Mouse (Mus musculus) gastrocnemius, postnatal 36 days (tissue): ENCODE measurements at regions not wholly inside any gene's neighbourhood (a gene's known extent, or its start where the extent isn't known, plus 50 kb on each side); places are given as distances from the start of the nearest gene placed in this dataset.

Experiments
- DNase-seq, 2 experiments: peaks; one replicate each; pipeline ENCODE4 v3.0.0; 2022
- intact Hi-C: fragments of 180-260 bp; cut with DNase I; formaldehyde crosslinking; loops from one replicate; pipeline ENCODE4 v1.15.1; 2025

DNA sequence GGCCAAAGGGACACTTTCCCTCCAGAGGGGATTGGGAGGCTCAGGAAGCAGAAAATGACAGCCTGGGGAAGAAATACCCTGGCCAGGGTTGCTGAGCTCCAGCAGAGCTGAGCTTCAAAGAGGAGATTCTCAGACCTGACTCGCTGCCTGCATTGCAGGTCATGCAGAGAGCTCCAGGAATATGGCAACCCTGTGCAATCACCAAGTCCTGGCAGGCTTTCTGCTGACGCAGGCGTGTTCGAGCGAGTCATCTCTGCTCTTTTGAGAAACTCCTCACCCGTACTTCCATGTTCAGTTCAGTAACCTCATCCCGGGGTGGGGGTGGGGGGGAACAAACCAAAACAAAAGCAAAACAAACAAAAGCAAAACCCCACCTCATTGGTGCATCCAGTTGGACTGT is 89.9 kb upstream of the Spin1 start:
- intact Hi-C loops: no loop called here
- DNase-seq: no peak

DNA sequence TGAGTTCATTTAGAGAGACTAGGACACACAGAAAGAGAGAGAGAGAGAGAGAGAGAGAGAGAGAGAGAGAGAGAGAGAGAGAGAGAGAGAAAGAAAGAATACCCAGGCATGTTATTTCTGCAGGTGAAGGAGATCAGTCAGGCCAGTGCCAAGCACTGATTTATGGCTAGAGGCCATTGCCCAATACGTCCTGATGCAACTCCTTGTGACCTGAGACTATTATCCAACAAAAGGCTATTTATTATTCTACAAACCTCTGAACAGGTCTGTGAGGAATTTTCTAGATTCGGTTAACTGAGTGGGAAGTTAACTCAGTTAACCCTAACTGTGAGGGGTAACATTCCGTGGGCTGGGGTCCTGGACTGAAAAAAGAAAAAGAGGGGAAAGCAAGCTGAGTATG is 84.5 kb upstream of the Spin1 start:
- intact Hi-C loops: no loop called here
- no peak for DNase-seq

DNA sequence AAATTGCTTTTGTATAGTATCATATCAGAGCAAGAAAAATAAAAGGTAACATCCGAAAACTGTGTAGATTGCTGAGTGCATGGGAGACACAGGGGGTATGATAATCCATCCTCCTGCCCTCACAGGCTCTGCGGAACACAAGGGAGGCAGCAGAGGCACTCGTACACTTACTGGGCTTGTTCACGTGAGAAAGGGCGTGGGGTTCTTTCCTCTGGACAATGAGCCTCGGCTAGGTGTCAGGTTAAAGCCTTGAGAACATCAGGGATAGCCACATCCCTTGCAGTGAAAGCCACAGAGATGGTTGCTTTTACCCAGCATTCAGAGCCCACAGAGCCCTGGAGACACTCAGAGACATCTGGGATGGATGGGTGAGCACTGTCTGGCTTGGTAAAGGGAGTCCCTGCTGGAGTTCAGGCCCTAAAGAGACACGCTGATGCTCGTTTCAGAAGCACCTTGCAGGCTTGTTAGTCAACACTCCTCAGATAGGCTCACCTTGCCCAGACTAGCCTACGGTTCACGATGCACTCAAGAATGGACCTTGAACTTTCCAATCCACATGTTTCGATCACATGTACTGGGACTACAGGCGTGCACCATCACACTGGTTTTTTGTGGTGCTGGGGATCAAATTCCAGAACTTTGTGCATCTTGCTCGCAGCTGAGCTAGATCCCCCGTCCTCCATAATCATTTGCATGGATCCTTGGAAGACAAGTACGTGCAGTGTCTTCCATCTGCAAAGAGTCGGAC is 83.5 kb upstream of the Spin1 start:
- intact Hi-C loops: no loop called here
- DNase-seq: no peak

DNA sequence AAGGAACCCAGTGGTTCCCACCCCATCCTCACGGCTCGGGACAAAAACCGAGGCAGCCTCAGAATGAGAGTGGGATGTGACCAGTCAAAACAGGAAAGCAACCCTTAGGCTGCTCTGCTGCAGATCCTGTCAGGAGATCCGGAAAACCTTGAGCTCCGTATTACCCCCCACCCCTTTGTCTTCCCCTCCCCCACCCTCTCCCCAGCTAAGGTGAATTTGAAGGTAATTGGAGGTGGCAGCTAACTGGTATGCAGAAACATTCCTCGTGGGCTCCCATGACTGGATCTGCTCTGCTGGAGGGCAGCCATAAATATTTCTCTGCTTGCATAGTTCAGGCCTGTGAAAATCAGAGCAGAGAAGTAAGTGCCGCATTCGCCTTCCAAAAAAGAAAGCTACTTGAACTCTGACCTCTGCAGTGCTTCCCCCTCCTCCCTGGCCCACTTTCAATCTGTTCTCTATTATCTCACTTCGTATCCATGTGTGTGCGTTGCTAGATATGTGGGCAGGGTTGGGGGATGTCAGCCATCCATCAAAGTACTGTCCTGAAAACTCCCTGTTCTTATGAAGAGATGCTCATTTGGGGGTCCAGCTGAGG is 82.9 kb upstream of the Spin1 start:
- no peak for DNase-seq
- intact Hi-C loops: no loop called here

DNA sequence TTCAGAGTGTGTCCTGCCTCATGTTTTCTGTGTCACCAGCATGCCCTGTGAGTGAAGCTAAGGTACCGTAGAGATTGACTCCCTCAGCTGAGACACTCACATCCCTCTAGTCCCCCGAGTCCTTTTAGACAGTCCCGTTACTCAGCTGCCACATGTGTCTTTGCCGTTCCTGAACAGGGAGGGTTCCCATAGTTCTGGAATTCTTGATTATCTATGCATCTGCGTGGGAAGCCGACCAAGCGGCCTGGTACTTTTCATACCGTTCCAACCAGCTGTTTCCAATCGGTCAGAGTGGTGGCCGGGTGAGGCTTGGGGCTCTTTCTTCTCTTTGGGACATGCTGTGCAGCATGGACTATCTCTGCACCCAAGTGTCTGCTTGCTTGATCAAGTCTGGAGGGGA is 82.3 kb upstream of the Spin1 start:
- DNase-seq: no peak
- intact Hi-C loops: no loop called here

DNA sequence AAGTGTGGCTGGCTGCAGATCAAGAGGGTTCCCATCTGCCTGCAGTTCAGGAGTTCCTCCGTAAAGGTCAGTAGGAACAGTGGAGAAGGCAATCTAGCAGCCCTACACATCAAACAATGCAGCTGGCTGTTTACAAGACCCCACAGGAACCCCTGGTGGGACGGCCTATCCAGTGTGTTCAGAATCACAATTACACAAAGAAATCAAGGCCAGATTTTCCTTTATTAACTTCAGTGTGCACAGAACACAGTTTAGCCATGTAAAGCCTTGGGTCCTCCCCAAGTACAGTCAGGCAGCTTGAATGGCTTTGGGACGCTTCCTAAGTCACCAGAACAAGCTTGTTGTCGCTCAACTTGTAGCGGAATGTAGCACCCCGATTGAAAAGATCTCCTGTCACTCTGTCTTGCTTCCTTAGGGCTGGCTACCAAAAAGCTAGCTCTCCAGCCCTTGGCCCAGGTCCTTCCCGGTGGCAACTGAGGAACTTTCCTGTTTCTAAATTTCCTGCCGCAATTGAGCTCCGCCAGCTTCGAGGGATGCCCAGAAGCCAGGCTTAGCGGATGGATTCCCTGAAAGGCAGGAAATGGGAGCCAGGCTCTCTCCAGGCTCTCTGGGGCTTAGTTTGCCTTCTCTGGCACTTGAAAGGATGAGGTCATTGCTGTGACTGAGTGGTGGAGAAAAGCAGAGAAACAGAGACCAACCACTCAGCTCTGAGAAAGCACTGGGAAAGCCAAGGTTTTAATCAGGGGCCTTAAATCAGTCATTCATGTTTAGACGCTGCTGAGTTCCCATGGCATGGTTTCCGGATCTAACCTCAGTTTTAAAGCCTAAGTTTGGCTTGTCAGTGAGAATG is 78.1 kb upstream of the Spin1 start:
- no peak for DNase-seq
- intact Hi-C loops: no loop called here

DNA sequence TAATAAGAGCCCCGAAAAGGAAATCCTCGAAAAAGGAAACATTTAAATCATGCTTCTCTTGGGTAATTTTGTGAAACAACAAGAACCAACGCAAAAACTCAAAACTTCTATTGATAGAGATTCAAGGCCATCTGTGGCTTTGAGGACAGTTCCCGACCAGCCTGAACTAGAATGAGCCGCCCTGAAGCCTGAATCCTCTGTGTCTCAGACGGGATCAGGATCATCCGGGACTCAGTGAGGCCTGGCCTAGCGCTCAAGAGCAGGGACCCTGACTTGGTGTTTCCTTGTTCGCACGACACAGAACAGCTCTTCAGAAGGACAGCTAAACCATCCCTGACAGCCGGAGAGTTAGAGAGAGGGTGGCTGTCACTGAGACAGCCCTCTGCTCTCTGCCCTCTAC is 77.4 kb upstream of the Spin1 start:
- intact Hi-C loops: no loop called here
- no peak for DNase-seq

DNA sequence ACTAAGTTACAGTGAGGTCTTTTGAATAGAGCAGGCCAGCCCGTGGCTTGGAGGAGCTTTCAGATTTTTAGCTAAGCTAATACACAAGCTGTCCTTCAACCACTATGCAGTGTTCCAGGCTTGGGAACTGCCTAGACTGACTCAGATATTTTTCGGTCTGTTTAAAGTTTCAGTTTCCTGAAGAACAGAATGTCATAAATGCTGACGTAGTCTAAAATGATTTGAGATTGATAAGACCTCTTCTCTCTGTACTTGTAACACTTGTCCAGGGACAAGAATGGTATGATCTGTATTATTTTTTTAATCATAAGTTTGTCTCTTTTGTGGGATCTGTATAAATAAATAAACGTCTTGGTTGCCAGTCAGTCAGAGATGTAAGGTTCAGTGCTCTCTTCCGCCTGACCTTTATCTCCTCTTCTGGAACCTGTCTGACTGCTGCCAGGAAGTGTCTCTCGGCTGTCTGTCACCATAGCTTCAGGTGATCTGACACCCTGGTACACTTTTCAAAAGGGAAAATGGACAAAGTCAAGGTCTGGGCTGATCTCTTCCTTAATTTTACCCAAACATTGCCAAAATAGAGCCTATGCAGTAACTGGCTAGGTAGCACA is 74.3 kb upstream of the Spin1 start:
- intact Hi-C loops: no loop called here

DNA sequence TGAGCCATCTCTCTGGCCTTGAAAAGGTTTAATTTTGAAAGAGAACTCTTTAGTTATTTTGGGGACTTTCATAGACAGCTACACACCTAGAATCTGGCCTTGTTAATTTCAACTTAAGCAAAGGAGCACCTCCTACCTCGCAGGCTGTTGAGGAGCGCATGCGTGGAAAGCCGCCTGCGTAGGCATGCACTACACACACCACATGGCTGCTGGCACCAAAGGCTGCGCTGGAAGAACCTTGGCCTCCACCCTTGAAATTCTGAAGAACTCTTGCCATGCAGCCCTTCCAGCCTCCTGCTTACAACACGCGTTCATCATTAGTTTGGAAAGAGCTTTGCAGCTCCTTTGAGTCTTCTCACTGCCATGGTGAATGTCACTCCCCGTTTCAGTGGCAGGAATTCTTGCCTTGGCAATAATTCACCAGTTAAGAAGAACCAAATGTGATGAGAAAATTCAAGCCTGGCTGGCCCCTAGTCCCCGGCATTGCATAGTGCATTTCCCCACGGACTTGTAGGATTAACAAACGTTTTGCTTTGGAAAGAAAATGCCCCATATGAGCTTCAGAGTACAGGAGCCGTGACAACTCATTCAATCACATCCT is 62.7 kb upstream of the Spin1 start:
- DNase-seq: no peak
- intact Hi-C loops: no loop called here

More for the DNA sequence above, 74.3 kb upstream of the Spin1 start:
- no peak for DNase-seq

DNA sequence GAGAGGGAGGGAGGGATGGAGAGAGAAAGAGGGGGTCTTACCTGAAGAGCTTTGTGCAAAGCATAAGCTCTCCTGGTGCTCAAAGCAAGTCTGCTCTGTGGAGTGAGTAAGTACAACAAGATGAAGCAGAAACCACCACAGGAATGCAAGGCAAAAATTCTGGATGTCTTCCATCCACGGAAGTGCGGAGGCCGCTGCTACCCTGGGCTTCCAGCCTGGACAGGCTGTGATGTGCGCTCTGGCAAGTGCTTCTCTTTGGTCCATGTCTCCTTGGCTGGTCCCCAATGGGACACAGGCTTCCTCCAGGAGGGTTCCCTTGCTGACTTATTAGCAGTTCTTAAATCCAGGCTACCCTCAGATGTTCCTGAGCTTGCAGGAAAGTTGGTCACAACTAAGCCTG is 61.7 kb upstream of the Spin1 start:
- no peak for DNase-seq
- intact Hi-C loops: no loop called here

DNA sequence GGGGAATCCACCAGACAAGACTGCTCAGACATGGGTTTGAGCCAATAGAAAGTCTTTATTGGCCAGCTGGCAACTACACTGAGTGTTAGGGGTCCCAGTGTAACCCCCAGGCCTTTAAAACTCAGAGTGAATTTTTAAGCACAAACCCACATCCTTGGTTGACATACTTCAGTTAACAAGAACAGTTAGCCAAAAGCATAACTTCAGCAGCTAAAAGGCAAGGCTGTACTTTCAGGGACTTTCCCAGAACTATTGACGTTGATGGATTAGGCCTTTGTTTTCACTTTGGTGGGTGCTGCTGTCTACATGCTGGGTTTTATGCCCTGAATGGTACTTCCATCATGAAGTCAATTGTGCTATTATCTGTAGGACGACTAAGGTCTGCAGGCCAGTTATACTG is 59.6 kb upstream of the Spin1 start:
- intact Hi-C loops: no loop called here
- no peak for DNase-seq

DNA sequence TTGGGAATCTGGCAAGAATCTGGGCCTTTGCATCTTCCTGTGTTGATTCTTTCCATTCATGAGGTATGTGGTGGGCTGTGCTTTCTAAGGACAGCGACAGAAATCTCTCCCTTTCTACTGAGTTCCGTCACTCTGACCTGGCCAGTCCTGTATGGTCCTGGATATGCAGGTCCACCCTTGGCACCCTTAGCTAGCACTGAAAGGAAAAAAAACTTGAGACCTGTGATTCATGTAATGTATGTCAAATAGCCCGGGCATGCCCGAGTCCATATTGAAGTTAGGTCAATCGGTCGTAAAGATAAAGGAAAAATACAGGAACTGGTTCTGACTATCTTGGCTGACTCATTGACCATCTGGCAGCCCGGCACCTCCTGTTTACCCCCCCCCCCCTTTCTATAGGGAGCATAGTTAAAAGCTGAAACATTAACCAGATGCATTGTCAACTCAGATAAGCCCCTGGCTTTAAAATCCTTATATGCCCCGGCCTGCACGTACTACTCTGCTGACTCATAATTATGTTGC is 57.7 kb upstream of the Spin1 start:
- no peak for DNase-seq

More for the DNA sequence above, 57.7 kb upstream of the Spin1 start:
- intact Hi-C loops: no loop called here
